Mouse (Mus musculus) liver, adult 2 months (tissue): Measurements from ENCODE around the gene Clstn1. TPM values are rescaled to one million over a fixed set of nuclear protein-coding genes. Genes with fewer than 3 reads are reported as not detected.

Experiments used
- DNase-seq: peaks from one replicate; pipeline ENCODE4 v3.0.0-alpha.2; 2011; ENCODE audit warnings: low read depth, low spot score; ENCODE audit errors: extremely low read depth
- H3K27ac ChIP-seq: fragments of 200-500 bp; replicated peaks from 2 replicates; pipeline ENCODE4 v1.5.1; 2012; ENCODE audit warnings: low read depth, mild to moderate bottlenecking, control low read depth, inconsistent platforms, low read length; ENCODE audit not compliant: insufficient read depth
- H3K27me3 ChIP-seq: fragments of 200-500 bp; 2 replicates; pipeline ENCODE4 v1.6.1; 2012; ENCODE audit warnings: mild to moderate bottlenecking, moderate library complexity, low read length, inconsistent platforms; ENCODE audit not compliant: control insufficient read depth, insufficient read depth
- H3K36me3 ChIP-seq: fragments of 200-500 bp; 2 replicates; pipeline ENCODE4 v1.6.1; 2012; ENCODE audit warnings: low read length, inconsistent platforms; ENCODE audit not compliant: control insufficient read depth, insufficient read depth
- H3K4me1 ChIP-seq: fragments of 200-500 bp; 2 replicates; pipeline ENCODE4 v1.6.1; 2011; ENCODE audit warnings: low read length; ENCODE audit not compliant: control insufficient read depth, insufficient read depth
- H3K4me3 ChIP-seq: fragments of 200-500 bp; 2 replicates; pipeline ENCODE4 v1.5.1; 2011; ENCODE audit warnings: low read depth, mild to moderate bottlenecking, control low read depth, low read length, moderate library complexity; ENCODE audit not compliant: insufficient read depth
- H3K79me2 ChIP-seq: fragments of 200-500 bp; 2 replicates; pipeline ENCODE4 v1.6.1; 2012; ENCODE audit warnings: inconsistent platforms, mild to moderate bottlenecking, low read length, moderate library complexity; ENCODE audit not compliant: control insufficient read depth, insufficient read depth
- H3K9ac ChIP-seq: fragments of 200-500 bp; 2 replicates; pipeline ENCODE4 v1.6.1; 2012; ENCODE audit warnings: low read depth, mild to moderate bottlenecking, control low read depth, inconsistent platforms, low read length
- CTCF ChIP-seq: fragments of 200-500 bp; IDR thresholded peaks from 2 replicates; pipeline ENCODE4 v1.5.1; 2011; ENCODE audit warnings: low read depth, low read length, control low read depth
- POLR2A ChIP-seq: fragments of 200-500 bp; IDR thresholded peaks from 2 replicates; pipeline ENCODE4 v1.6.1; 2011; ENCODE audit warnings: low read length, control low read depth; ENCODE audit not compliant: insufficient read depth; ENCODE audit errors: extremely low read depth
- WGBS: fragments of 180-500 bp; shearing (Covaris S2); methylation state at CpG from one replicate; pipeline ENCODE4 v1.1.7; 2018; 5-methylcytosine and 5-hydroxymethylcytosine counted together
- polyA plus RNA-seq: library from polyadenylated mRNA; depleted of rRNA; stranded (reverse); fragments of >200 nt; gene quantifications from 2 replicates; pipeline ENCODE4 v1.2.3, GENCODE M21; 2012
- total RNA-seq: library from RNA; depleted of rRNA; stranded (reverse); fragments of >200 nt; gene quantifications from 2 replicates; pipeline ENCODE4 v1.2.3, GENCODE M21; 2014

Gene Clstn1
- total and polyA plus RNA-seq, 2 experiments, result 1.5 to 2.3 TPM

DNA sequence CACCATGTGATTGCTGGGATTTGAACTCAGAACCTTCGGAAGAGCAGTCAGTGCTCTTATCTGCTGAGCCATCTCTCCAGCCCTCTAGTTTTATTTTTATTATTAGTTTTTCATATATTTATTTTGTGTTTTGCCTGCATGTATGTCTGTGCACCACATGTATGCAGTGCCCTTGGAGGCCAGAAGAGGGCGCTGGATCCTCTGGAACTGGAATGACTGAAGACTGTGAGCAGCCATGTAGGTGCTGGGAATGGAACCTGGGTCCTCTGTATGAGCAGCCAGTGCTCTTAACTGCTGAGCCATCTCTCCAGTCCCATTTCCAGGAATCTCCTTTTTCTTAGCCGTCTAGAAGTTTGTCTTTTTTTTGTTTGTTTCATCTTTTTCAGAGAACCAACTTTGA lies 18.2 kb downstream of the Clstn1 start:
- 75% methylated on average over 3 of the region's 3 CpGs for WGBS
- no peak overlapping the region for H3K9ac ChIP-seq
- no peaks in the 10 kb centered on the region for H3K4me1 ChIP-seq
- H3K4me3 ChIP-seq, result no peak overlapping the region
- no peaks in the 10 kb centered on the region for H3K79me2 ChIP-seq
- H3K27me3 ChIP-seq, result no peaks in the 10 kb centered on the region
- no peak for DNase-seq
- H3K27ac ChIP-seq, result no peak overlapping the region
- no peaks in the 10 kb centered on the region for H3K36me3 ChIP-seq
- TF ChIP-seq CTCF (peak; percentile 32; the same call in 1 of the 2 replicates), POLR2A (no peak)

DNA sequence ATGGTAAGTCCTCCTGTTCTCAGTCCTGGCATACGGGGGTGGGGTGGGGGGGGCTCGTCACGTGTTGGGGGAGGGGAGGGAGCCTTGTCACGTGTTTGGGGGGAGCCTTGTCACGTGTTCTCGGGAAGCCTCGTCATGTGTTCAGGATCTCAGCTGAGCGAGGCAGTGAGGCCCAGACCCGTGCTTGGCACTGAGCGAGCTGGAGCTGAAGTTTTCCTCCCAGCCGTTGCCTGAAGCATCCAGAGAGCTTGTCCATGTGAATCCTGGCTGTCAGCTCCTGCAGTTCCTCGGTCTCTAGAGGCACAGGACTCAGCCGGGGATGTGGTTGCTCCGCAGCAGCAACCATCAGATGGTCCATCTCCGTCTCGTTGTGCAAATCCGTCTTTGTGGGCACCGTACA lies 19.8 kb downstream of the Clstn1 start:
- Histone ChIP-seq H3K36me3 (no peaks in the 10 kb centered on the region), H3K27me3 (no peaks in the 10 kb centered on the region), H3K79me2 (no peaks in the 10 kb centered on the region), H3K4me3 (no peak overlapping the region), H3K27ac (no peak overlapping the region), H3K4me1 (no peaks in the 10 kb centered on the region), H3K9ac (no peak overlapping the region)
- 82% methylated on average over 18 of the region's 18 CpGs for WGBS
- TF ChIP-seq POLR2A, result no peak
- no peak for TF ChIP-seq CTCF
- DNase-seq, result no peak

DNA sequence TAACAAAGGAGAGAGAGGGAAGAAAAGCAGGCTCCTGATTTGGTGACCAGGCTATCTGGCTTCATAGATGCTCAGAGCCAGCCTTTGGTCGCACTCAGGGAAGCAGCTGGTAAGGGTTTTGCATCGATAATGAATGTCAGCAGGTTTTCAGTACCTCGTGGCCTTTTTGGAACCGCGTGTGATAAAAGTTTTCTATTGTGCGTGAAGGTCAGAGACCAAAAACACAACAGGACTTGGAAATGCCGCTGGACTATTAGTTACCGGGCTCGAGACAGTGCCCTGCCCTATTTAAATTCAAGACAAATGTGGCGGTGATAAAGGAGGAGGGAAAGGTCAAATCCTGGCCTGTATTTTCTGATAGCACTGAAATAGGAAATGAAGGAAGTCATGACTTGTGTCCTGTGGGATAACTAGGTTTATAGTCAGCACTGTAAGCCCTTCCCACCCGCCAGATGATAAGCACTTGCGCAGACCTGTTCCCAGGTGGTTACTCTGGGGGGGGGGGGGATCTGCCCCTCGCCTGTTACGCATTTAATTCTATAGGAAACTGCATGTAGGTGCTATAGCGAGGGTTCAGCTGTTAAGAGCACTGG lies 20.6 kb downstream of the Clstn1 start:
- Histone ChIP-seq H3K27me3 (no peaks in the 10 kb centered on the region), H3K79me2 (no peaks in the 10 kb centered on the region), H3K36me3 (no peaks in the 10 kb centered on the region), H3K9ac (no peak overlapping the region), H3K4me3 (no peak overlapping the region), H3K27ac (no peak overlapping the region), H3K4me1 (no peaks in the 10 kb centered on the region)
- no peak for TF ChIP-seq POLR2A
- TF ChIP-seq CTCF, result no peak
- WGBS, result 78% methylated on average over 15 of the region's 15 CpGs
- no peak for DNase-seq

DNA sequence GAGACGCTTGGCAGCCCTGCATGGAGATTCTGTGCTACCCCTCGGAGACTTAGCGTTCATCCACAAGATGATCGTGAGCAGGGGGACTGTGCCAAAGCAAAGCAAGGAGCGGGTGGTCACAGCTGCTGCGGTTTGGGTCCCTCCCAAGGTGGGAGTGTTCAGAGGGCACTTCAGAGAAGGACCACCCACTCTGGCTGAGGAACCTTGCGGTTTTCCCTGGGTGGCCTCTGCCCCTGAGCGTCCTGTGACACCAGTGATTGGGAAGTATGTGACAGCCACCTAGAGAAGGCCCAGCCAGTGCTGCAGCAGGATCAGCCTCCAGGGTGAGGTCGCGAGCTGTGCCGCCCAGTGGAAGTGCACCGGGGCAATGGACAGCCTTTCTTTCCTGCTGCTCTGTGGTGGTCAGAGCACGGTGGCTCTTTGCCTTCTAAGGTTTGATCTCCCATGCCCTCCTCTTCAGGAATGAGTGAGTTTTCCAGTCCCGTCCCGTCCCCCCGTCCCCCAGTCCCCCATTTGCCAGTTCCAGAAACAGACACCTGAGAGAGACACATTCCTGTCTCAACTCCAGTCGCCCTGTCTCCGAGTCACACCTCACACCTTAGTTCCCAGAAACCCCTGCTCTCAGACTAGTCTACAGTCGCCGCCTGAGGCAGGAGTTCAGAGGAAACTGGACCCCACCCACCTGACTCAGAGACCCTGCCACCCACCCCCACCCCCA lies 21.5 kb downstream of the Clstn1 start:
- Histone ChIP-seq H3K9ac (no peak overlapping the region), H3K27me3 (no peaks in the 10 kb centered on the region), H3K27ac (no peak overlapping the region), H3K79me2 (no peaks in the 10 kb centered on the region), H3K36me3 (no peaks in the 10 kb centered on the region), H3K4me1 (no peaks in the 10 kb centered on the region), H3K4me3 (no peak overlapping the region)
- TF ChIP-seq CTCF (no peak), POLR2A (no peak)
- DNase-seq, result no peak
- 70% methylated on average over 20 of the region's 20 CpGs for WGBS

DNA sequence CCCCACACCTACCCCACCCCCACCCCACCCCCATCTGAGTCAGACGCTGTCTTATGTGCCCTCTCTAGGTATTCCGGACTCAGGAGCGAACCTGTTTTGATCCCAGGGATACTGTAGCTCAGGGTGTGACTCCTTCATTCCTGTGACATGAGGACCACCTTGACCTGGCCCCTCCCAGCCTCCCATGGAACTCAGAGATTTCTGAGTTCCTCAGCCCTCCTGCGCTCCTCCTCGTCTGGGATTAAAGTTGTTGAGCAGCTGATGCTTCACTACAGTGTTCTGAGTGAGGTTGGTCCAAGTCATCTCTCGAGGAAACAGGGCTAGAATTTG lies 22.0 kb downstream of the Clstn1 start:
- Histone ChIP-seq H3K4me3 (no peak overlapping the region), H3K27me3 (no peaks in the 10 kb centered on the region), H3K4me1 (no peaks in the 10 kb centered on the region), H3K27ac (no peak overlapping the region), H3K9ac (no peak overlapping the region), H3K79me2 (no peaks in the 10 kb centered on the region), H3K36me3 (no peaks in the 10 kb centered on the region)
- no peak for DNase-seq
- 84% methylated on average over 6 of the region's 6 CpGs for WGBS
- no peak for TF ChIP-seq POLR2A
- TF ChIP-seq CTCF, result no peak
